Mouse (Mus musculus) T-helper 17 cell (primary cell): ENCODE measurements around the gene Rfx2.

Source experiments
- in situ Hi-C, 2 experiments: fragments of 300-600 bp; cut with MboI, MseI; formaldehyde crosslinking; loops; 1 replicate in 1 of 2; 2 replicates in 1 of 2; pipeline ENCODE4 v1.15.1; 2025; ENCODE audit warnings: high pct_unique_total_duplicates in 2 of 2

Rfx2 gene

DNA sequence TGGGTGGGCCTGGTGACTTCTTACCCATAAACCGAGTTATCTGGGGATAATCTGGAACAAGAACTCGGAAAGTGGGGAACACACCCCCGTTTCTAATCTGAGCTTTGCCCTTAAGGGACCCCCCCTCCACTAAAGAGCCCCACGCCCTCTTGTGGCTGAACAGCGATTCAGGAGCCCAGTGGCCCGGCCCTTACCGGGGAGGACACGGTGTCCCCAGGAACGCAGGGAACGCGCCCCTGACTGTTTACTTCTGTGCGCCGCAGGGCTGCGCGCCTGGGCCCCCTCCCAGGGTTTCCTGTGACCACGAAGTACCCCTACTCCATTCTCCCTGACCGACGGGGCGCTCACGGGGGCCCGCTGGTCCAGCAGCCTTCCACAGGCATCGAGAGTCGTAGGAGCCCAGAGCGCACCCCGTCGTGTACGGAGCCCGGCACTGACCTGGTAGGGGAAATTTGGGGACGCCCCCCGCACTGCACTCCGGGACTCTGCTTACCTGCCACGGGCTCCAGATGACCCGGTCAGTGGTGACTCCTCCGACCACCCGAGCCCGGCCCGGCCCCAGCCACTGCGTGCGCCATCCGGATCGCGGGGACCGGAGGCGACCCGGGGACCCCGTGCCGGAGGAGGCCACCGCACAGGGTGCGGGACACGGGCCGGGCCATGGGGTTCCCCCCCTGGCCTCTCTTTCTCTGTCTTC, 74.0 kb downstream of the Rfx2 start:
- in situ Hi-C loops = no loop called here

DNA sequence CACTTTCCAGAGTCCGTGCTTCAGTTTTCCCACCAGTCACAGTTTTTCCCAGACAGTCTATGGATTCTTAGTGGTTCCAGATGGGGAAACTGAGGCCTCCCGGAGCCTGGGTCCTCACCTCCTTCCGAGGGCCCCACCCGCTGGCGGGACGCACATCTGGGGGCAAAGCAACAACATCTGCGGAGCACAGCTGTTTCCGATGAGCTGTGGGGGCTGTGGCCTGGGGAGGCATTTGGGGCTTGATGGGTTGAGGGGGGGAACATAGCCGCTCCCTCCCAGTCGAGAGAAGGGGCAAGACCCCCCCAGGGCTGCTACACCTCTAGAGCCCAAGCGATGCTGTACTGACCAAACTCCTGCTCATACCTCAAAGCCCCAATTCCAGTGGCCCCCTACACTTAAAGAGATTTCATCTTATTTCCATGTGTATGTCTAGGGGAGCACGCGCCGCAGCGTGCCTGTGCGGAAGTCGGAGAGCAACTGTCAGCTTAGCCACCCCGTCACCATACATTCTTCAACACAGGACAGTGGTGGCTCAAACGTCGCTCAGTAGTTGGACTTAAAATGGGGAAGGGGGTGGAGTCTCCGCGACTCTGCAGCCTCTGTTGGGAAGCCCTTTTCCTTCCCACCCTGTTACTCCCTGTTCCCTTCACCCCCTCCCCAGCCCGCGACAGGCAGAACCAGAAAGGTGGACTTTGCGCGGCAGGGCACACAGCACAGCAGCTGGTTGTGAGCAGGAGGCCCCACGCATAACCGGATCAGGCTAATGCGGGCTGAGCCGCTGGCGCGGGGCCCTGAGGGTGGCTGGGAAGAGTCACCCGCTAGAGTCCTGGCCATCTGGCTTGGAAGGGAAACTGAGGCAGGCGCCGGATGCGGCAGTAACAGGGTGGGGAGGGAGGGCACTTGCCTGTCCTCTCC, 76.3 kb downstream of the Rfx2 start:
- in situ Hi-C loops = no loop called here

DNA sequence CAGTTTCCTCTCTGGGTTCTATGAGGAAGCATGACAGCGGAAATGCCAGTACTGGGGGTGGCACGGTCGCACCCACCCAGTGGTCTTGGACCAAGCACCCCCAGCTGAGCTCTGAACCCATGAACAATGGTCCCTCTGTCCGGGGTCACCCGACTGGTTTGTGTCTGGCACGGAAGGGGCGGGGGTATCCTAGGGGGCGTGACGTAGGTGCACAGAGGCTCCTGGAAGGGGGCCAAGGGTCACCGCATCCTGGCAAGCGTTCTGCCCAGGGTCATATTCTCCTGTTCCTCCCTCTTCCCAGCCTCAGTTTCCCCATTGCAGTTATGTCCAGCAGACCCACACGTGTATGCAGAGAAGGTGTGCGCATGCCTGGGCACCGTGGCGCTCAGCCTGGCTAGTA, 77.4 kb downstream of the Rfx2 start:
- in situ Hi-C loops = no loop called here

DNA sequence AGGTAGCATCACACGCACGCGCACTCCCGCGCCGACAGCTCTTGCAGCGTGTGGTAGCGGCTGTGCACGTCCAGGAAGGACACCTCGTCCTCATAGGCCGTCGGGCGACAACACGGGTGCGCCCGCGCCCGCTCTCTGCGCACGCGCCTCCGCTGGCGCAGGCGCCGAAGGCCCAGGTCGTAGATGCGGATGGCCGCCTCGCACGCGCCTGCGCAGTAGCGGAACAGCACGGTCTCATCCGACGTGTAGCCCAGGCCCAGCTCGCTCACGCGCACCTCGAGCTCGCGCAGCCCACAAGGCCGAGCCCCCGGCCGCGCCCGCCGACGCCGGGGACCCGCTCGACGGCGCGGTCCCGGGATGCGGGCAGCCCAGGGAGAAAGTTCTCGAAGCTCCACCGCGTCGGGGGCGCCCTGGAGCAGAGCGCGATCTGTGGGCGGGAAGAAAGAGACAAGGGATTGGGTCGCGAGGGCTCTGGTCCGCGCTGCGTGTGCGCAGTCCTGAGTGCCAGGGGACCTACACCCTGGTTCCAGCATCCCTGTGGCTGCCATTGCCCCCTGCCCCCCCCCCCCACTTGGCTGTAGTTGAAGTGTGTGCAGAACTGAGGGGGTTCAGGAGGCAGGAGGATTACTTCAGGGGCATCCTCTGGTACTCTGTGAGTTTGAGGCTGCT, 79.3 kb downstream of the Rfx2 start:
- in situ Hi-C loops = no loop called here

DNA sequence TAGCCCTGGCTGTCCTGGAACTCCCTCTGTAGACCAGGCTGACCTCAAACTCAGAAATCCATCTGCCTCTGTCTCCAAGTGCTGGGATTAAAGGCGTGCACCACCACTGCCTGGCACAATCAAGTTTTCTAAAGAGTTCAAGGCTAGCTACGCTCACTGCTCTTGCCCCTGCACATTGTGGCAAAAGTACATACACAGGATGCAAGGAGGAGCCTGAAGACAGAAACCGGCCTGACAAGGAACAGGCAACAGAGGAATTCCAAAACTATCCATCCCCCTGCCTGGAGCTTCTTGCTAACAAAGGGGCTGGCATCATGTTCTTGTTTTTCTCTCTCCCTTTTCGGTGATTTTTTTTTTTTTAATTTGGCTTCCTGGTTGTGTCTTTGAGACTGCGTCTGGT, 86.6 kb downstream of the Rfx2 start:
- in situ Hi-C loops = no loop called here

DNA sequence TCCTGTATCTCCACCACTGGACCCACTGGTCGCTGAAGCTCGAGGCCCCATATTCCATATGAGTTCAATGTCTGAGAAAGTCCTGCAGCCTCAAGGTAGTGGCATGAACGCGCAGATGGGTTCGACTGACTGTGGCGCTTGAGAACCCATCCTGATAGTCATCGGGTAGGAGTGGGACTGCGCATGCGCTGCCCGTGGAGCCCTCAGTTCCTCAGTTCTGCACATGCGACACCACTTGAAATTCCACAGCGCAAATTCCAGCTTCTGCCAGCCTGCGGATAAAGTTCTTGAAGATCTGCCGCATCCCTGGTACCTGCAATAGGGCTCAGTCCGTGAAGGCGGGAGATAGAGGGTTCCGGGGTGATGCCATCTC, 90.0 kb downstream of the Rfx2 start:
- in situ Hi-C loops = no loop called here

DNA sequence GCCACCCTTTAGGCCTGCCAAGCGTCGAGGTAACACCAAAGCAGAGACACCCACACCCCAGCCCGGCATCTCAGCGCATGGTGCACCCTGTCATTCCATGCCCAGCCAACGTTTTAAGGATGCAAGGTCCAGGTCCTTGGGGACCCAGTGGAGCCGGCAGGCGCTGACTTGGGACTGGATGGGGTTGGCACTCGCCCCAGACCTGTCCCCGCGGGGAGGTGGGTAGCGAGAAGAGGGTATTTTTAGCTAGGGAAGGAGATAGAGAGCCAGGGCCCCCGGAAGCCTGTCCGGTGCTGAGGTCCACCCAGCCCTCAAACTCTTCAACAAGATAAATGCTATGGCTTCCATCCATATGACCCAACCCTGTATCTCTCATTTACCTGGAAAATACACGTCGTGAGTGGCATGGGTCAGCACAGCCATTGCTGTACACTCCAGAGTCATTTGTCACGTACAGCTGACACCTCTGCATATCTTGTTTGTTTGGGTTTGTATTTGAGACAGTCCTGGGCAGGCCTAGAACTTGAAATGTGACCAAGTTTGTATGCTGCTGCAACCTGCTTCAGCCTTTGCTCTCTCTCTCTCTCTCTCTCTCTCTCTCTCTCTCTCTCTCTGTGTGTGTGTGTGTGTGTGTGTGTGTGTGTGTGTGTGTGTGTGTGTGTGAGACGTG, 90.6 kb downstream of the Rfx2 start:
- in situ Hi-C loops = no loop called here

DNA sequence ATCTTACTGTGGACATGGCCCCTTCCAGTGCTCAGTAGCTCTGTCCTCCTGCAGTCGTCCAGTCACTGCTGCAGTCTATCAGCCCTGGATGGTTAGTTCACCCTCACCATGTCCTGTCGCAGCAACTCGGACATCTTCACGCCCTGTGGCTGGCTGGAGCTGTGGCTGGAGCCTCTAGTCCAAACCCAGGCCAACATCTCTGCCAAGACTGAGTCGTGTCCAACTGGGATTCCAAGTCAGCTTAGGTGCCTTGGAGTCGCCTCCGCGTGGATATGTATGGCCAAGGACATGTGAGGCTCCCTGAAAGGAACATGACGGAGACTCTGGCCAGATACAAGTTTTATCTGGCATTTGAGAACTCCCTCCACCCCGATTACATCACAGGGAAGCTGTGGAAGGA, 92.6 kb downstream of the Rfx2 start:
- in situ Hi-C loops = no loop called here

DNA sequence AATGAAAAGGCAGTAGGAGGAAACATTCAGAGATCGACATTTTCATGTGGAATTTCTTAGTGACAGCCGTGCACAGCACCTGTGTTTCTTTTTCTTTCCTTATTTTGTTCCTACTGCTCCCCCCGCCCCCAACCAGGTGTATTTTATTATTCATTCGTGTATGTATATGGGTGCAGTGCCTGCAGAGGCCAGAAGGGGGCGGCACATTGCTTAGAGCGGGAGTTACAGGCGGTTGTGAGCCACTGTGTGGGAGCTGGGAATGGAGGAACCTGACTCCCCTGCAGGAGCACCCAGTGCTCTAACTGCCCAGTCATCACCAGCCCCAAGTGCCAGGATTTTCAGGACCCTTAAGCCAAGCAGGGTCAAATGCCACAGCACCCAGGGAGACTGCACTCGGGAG, 94.3 kb downstream of the Rfx2 start:
- in situ Hi-C loops = no loop called here

DNA sequence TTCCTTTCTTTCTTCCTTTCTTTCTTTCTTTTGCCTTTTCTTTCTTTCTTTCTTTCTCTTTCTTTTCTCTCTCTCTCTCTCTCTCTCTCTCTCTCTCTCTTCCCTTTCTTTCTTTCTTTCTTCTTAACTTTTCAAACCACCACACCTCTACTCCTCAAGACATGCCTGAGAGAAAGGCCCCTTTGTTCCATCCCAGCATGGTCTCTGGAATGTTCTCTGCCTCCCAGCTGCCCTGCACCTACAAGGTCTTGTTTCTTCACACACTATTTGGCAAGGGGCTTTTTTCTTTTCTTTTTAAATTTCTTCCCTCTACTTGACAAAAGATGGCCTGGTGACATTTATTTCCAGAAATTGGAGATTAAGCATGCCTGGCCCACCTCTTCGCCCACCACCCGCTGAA, 101.2 kb downstream of the Rfx2 start:
- in situ Hi-C loops = no loop called here

DNA sequence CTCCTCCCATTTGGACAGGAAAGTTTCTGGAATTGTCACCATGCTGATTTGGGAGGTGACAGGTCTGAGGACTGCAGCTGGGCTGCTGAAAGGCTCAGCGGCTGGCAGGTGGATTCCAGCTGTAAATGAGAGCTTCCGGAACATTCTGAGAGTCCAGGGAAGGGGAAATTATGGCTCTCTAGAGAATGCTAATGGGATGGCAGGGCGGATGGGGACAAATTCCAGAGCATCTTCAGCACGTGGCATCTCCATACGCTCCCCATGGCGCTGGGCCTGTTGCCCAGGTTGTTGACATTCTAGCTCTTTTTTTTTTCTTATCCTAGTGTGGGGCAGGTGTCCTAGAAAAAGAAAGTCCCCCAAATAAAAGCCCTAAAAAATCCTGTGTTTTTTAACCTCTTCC, 101.7 kb downstream of the Rfx2 start:
- in situ Hi-C loops = no loop called here

DNA sequence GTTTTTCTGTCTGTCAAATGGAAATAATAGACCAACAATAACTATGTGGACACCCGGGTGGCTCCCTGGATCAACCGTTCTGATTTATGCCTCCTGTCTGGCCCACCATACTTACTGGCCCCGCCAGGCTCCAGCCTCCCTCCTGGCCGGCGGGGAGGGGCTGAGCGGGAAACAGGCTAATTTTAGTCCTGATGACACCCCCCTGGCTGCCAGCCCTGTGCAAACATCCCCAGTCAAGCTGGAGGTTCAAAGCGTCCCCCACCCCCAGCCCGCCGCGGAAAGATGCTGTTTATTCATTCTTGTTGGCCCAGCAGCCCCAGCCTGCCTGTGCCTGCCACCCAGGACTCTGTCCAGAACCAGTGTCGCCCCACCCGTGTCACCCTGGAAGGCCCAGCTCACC, 102.7 kb downstream of the Rfx2 start:
- in situ Hi-C loops = no loop called here

DNA sequence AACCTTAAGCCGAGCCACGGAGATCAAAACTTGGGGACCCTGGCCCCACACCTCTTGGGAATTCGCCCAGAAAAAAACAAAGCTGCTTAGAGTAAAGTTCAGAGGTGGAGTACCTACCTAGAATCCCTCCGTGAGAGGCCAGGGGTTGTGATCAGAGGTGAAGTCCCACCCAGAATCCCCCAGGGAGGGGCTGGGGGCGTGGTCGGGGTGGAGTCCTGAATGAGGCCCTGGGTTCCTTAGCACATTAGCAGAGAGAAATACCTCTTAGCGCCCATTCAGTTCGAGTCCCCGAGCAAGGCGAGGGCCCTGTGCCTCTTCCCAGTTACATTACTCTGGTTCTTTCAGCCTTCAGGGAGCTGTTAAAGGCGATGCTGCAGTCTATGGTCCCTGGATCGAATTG, 103.2 kb downstream of the Rfx2 start:
- in situ Hi-C loops = no loop called here

DNA sequence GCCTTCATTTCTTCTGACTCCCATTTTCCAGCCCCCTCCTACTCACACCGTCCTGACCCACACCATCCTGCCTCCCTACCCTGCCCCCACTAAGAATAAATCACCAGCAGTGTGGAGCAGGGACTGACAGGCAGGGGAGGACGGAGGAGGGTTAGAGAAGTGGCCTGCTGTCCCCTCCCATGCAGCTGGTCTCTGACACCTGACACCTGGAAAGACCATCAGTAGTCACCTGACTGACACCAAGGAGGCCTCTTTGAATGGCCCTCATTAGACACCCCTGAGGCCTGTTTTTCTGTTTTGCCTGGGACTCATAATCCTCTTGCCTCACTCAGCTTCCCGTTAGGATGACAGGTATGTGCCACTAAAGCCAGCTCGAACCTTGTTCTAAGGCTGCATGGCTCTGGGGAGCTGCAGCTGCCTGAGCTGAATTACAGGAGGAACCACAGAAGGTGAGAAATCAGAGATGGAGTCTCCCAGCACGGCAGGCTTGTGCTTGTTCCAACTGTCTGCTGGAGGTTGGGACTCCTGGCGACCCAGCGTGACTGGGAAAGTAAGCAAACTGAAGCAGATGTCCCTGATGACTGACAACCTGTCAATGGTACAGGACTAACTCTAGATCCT, 103.7 kb downstream of the Rfx2 start:
- in situ Hi-C loops = no loop called here
